Mouse (Mus musculus) liver, adult 2 months (tissue): ENCODE measurements at regions not wholly inside any gene's neighbourhood (a gene's known extent, or its start where the extent isn't known, plus 50 kb on each side); places are given as distances from the start of the nearest gene placed in this dataset.

Source experiments
- CTCF ChIP-seq: fragments of 200-500 bp; IDR thresholded peaks from 2 replicates; pipeline ENCODE4 v1.5.1; 2011; ENCODE audit warnings: low read depth, low read length, control low read depth
- POLR2A ChIP-seq: fragments of 200-500 bp; IDR thresholded peaks from 2 replicates; pipeline ENCODE4 v1.6.1; 2011; ENCODE audit warnings: low read length, control low read depth; ENCODE audit not compliant: insufficient read depth; ENCODE audit errors: extremely low read depth

- TF ChIP-seq POLR2A (no peak), CTCF (no peak)
These were observed 61.9 kb upstream of the Akap13 start for GRCm38 (mm10) chr7:75393466-75393865.
